Mouse (Mus musculus): Measurements from ENCODE around the gene Klhl13. TPM values are rescaled to one million over a fixed set of nuclear protein-coding genes. Genes with fewer than 3 reads are reported as not detected.

Klhl13 gene
- not detected for total RNA-seq (2023)

DNA sequence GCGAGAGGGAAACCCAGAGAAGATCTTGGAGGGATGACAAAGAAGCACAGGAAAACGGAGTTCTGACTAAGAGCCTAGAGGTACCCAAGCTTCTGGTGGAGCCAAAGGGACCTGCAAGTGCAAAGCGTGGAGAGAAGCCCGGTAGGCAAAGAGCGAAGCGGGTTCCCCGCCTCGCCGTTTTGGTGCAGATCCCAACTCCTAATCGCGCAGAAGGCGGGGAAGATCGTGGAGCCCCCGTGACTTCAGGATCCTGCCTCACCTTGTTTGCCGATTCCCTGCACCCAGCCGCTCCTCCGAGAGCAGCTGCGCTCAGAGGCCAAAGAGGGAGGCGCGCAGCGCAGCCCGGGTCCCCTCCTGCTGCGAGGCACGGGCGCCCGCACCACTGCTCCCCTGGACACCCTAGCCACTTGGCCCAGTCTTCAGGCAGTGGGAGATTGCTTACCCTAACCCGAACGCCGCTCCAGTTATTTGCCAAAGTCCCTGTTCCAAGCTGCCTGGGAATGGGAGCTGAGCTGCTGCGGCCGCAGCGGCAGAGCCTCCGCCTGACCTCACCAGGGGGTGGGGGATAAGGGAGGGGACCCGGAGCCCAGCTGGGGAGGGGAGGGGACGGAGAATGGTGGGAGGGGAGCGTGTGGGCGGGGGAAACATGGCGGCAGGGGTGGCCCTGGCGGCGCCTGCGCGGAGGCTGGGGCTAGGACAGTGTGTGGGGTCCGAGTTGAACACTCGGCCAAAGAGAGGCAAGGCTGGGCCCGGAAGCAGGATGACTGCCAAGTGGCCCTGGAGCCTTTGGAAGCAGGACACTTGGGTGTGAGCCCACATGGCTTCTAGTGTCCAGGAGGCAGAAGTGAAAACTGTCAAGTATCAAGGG lies at the start of gene Klhl13:
TSS of gene Klhl13 (minus strand) at position 569 of the 868 bp plus-strand sequence.

